Mouse (Mus musculus): Measurements from ENCODE around the gene Ppp1r27. TPM values are rescaled to one million over a fixed set of nuclear protein-coding genes. Genes with fewer than 3 reads are reported as not detected.

Gene Ppp1r27
- polyA plus RNA-seq, 1 experiment from 2014 or later = 1.7 TPM

GRCm38 (mm10) chr11:120506899-120507298 is 44.0 kb downstream of the Ppp1r27 start:
- no peaks in the 10 kb centered on the region for H3K27me3 ChIP-seq
- H3K4me3 ChIP-seq = no peak overlapping the region
- ATAC-seq (ENCODE audit: borderline replicate concordance, extremely low read depth, low FRiP score, low TSS enrichment) = peak; percentile 44; the same call in 1 of the 2 replicates
- H3K27ac ChIP-seq = peak overlapping the region; percentile 95
- no peaks in the 10 kb centered on the region for H3K36me3 ChIP-seq
- H3K4me2 ChIP-seq = no peak overlapping the region
- H3K4me1 ChIP-seq = peaks cover 8% of the 10 kb centered on the region
- H3K9me3 ChIP-seq = no peaks in the 10 kb centered on the region
- 52% methylated on average over 4 of the region's 4 CpGs for WGBS
- H3K9ac ChIP-seq = no peak overlapping the region

GRCm38 (mm10) chr11:120505661-120506060 is 45.3 kb downstream of the Ppp1r27 start:
- Histone ChIP-seq H3K9ac (no peak overlapping the region), H3K27ac (no peak overlapping the region), H3K27me3 (no peaks in the 10 kb centered on the region), H3K4me3 (no peak overlapping the region), H3K9me3 (no peaks in the 10 kb centered on the region), H3K36me3 (no peaks in the 10 kb centered on the region), H3K4me2 (no peak overlapping the region), H3K4me1 (peaks cover 8% of the 10 kb centered on the region)
- ATAC-seq (ENCODE audit: borderline replicate concordance, extremely low read depth, low FRiP score, low TSS enrichment) = no peak
- WGBS = 71% methylated on average over 3 of the region's 3 CpGs

- H3K4me3 ChIP-seq = no peak overlapping the region
- H3K27ac ChIP-seq = no peak overlapping the region
- no peak for ATAC-seq (ENCODE audit: borderline replicate concordance, extremely low read depth, low FRiP score, low TSS enrichment)
- no peak overlapping the region for H3K4me2 ChIP-seq
- no peaks in the 10 kb centered on the region for H3K27me3 ChIP-seq
- no peaks in the 10 kb centered on the region for H3K9me3 ChIP-seq
- peaks cover 10% of the 10 kb centered on the region; the same call in 1 of the 2 replicates for H3K4me1 ChIP-seq
- 74% methylated on average over 4 of the region's 4 CpGs for WGBS
- peaks cover 18% of the 10 kb centered on the region for H3K36me3 ChIP-seq
- H3K9ac ChIP-seq = no peak overlapping the region
Observed at GRCm38 (mm10) chr11:120501701-120502100, 49.2 kb downstream of the Ppp1r27 start.

GRCm38 (mm10) chr11:120501018-120501417 is 49.9 kb downstream of the Ppp1r27 start:
- Histone ChIP-seq H3K4me3 (no peak overlapping the region), H3K4me1 (peaks cover 10% of the 10 kb centered on the region; the same call in 1 of the 2 replicates)
- ATAC-seq (ENCODE audit: borderline replicate concordance, extremely low read depth, low FRiP score, low TSS enrichment) = no peak

GRCm38 (mm10) chr11:120500357-120500756 is 50.6 kb downstream of the Ppp1r27 start:
- H3K4me2 ChIP-seq = no peak overlapping the region
- H3K4me3 ChIP-seq = no peak overlapping the region
- H3K36me3 ChIP-seq = peaks cover 30% of the 10 kb centered on the region
- H3K4me1 ChIP-seq = peaks cover 10% of the 10 kb centered on the region; the same call in 1 of the 2 replicates
- 0 out of 2 replicates have a peak, but pooled peaks have one; percentile 21 for ATAC-seq (ENCODE audit: borderline replicate concordance, extremely low read depth, low FRiP score, low TSS enrichment)
- H3K27me3 ChIP-seq = no peaks in the 10 kb centered on the region
- no peaks in the 10 kb centered on the region for H3K9me3 ChIP-seq
- H3K27ac ChIP-seq = peak overlapping the region; percentile 47; the same call in 1 of the 2 replicates
- WGBS = 11% methylated on average over 3 of the region's 3 CpGs
- no peak overlapping the region; the same call in 1 of the 2 replicates for H3K9ac ChIP-seq

More at GRCm38 (mm10) chr11:120501018-120501417, 49.9 kb downstream of the Ppp1r27 start:
- 50% methylated on average over 6 of the region's 6 CpGs for WGBS
- no peaks in the 10 kb centered on the region for H3K27me3 ChIP-seq
- no peak overlapping the region for H3K27ac ChIP-seq
- no peak overlapping the region for H3K4me2 ChIP-seq
- no peak overlapping the region for H3K9ac ChIP-seq
- H3K36me3 ChIP-seq = peaks cover 25% of the 10 kb centered on the region
- no peaks in the 10 kb centered on the region for H3K9me3 ChIP-seq

Other genes with a start within 250 kb of the Ppp1r27 start
- 2,618 and 2,638 TPM in 2 replicates for gene Actg1, start 202.6 kb downstream of the Ppp1r27 start, polyA plus RNA-seq (2015; fragmentation: Nextera tagmentation; extraction: Ambion mirVana)
- 0.38 and 0.56 TPM in 2 replicates for gene Fscn2, start 189.6 kb downstream of the Ppp1r27 start, polyA plus RNA-seq (2015; fragmentation: Nextera tagmentation; extraction: Ambion mirVana)
- 36.9 and 37.4 TPM in 2 replicates for gene Faap100, start 172.4 kb downstream of the Ppp1r27 start, polyA plus RNA-seq (2015; fragmentation: Nextera tagmentation; extraction: Ambion mirVana)
- gene Nploc4, start 113.4 kb downstream of the Ppp1r27 start, polyA plus RNA-seq (2015; fragmentation: Nextera tagmentation; extraction: Ambion mirVana) = 32.5 and 34.5 TPM in 2 replicates
- not detected in 2 replicates for gene Tspan10, start 108.5 kb downstream of the Ppp1r27 start, polyA plus RNA-seq (2015; fragmentation: Nextera tagmentation; extraction: Ambion mirVana)
- 0.25 and 0.31 TPM in 2 replicates for gene Pde6g, start 97.6 kb downstream of the Ppp1r27 start, polyA plus RNA-seq (2015; fragmentation: Nextera tagmentation; extraction: Ambion mirVana)
- 12.7 and 13.0 TPM in 2 replicates for gene Oxld1, start 93.1 kb downstream of the Ppp1r27 start, polyA plus RNA-seq (2015; fragmentation: Nextera tagmentation; extraction: Ambion mirVana)
- 31.2 and 35.5 TPM in 2 replicates for gene Ccdc137, start 93.0 kb downstream of the Ppp1r27 start, polyA plus RNA-seq (2015; fragmentation: Nextera tagmentation; extraction: Ambion mirVana)
- gene Arl16, start 83.5 kb downstream of the Ppp1r27 start, polyA plus RNA-seq (2015; fragmentation: Nextera tagmentation; extraction: Ambion mirVana) = 43.8 and 44.6 TPM in 2 replicates
- gene Mrpl12, start 66.5 kb downstream of the Ppp1r27 start, polyA plus RNA-seq (2015; fragmentation: Nextera tagmentation; extraction: Ambion mirVana) = 125 and 133 TPM in 2 replicates
- 67.5 and 70.9 TPM in 2 replicates for gene Slc25a10, start 59.3 kb downstream of the Ppp1r27 start, polyA plus RNA-seq (2015; fragmentation: Nextera tagmentation; extraction: Ambion mirVana)
- 0.91 and 1.1 TPM in 2 replicates for gene Gcgr, start 20.4 kb downstream of the Ppp1r27 start, polyA plus RNA-seq (2015; fragmentation: Nextera tagmentation; extraction: Ambion mirVana)
- gene Mcrip1, start 1.4 kb downstream of the Ppp1r27 start, polyA plus RNA-seq (2015; fragmentation: Nextera tagmentation; extraction: Ambion mirVana) = 205 and 209 TPM in 2 replicates
- 847 and 883 TPM in 2 replicates for gene P4hb, start 22.1 kb upstream of the Ppp1r27 start, polyA plus RNA-seq (2015; fragmentation: Nextera tagmentation; extraction: Ambion mirVana)
- 697 and 699 TPM in 2 replicates for gene Arhgdia, start 30.5 kb upstream of the Ppp1r27 start, polyA plus RNA-seq (2015; fragmentation: Nextera tagmentation; extraction: Ambion mirVana)
- gene Alyref, start 47.2 kb upstream of the Ppp1r27 start, polyA plus RNA-seq (2015; fragmentation: Nextera tagmentation; extraction: Ambion mirVana) = 511 and 543 TPM in 2 replicates
- gene Anapc11, start 47.3 kb upstream of the Ppp1r27 start, polyA plus RNA-seq (2015; fragmentation: Nextera tagmentation; extraction: Ambion mirVana) = 215 and 222 TPM in 2 replicates
- gene Npb, start 57.3 kb upstream of the Ppp1r27 start, polyA plus RNA-seq (2015; fragmentation: Nextera tagmentation; extraction: Ambion mirVana) = 0.78 and 1.4 TPM in 2 replicates
- gene Pcyt2, start 66.8 kb upstream of the Ppp1r27 start, polyA plus RNA-seq (2015; fragmentation: Nextera tagmentation; extraction: Ambion mirVana) = 103 and 126 TPM in 2 replicates
- gene Sirt7, start 74.1 kb upstream of the Ppp1r27 start, polyA plus RNA-seq (2015; fragmentation: Nextera tagmentation; extraction: Ambion mirVana) = 32.6 and 34.3 TPM in 2 replicates
- gene Mafg, start 82.5 kb upstream of the Ppp1r27 start, polyA plus RNA-seq (2015; fragmentation: Nextera tagmentation; extraction: Ambion mirVana) = 23.3 and 24.5 TPM in 2 replicates
- 25.4 and 27.2 TPM in 2 replicates for gene Pycr1, start 92.6 kb upstream of the Ppp1r27 start, polyA plus RNA-seq (2015; fragmentation: Nextera tagmentation; extraction: Ambion mirVana)
- 0.55 and 1.3 TPM in 2 replicates for gene Myadml2, start 97.0 kb upstream of the Ppp1r27 start, polyA plus RNA-seq (2015; fragmentation: Nextera tagmentation; extraction: Ambion mirVana)
- gene Notum, start 110.0 kb upstream of the Ppp1r27 start, polyA plus RNA-seq (2015; fragmentation: Nextera tagmentation; extraction: Ambion mirVana) = 4.1 and 4.3 TPM in 2 replicates
- gene Aspscr1, start 121.8 kb upstream of the Ppp1r27 start, polyA plus RNA-seq (2015; fragmentation: Nextera tagmentation; extraction: Ambion mirVana) = 138 and 143 TPM in 2 replicates
- gene Cenpx, start 162.6 kb upstream of the Ppp1r27 start, polyA plus RNA-seq (2015; fragmentation: Nextera tagmentation; extraction: Ambion mirVana) = 160 and 167 TPM in 2 replicates
- gene Lrrc45, start 162.8 kb upstream of the Ppp1r27 start, polyA plus RNA-seq (2015; fragmentation: Nextera tagmentation; extraction: Ambion mirVana) = 57.9 and 59.9 TPM in 2 replicates
- 54.9 and 60.5 TPM in 2 replicates for gene Rac3, start 170.3 kb upstream of the Ppp1r27 start, polyA plus RNA-seq (2015; fragmentation: Nextera tagmentation; extraction: Ambion mirVana)
- 45.1 and 55.1 TPM in 2 replicates for gene Dcxr, start 176.1 kb upstream of the Ppp1r27 start, polyA plus RNA-seq (2015; fragmentation: Nextera tagmentation; extraction: Ambion mirVana)
- gene Cbr2, start 181.0 kb upstream of the Ppp1r27 start, polyA plus RNA-seq (2015; fragmentation: Nextera tagmentation; extraction: Ambion mirVana) = 102 and 103 TPM in 2 replicates
- 3.9 and 4.8 TPM in 2 replicates for gene Hmga1b, start 211.7 kb upstream of the Ppp1r27 start, polyA plus RNA-seq (2015; fragmentation: Nextera tagmentation; extraction: Ambion mirVana)
- gene Rfng, start 233.1 kb upstream of the Ppp1r27 start, polyA plus RNA-seq (2015; fragmentation: Nextera tagmentation; extraction: Ambion mirVana) = 35.4 and 38.3 TPM in 2 replicates
- 205 and 213 TPM in 2 replicates for gene Gps1, start 233.1 kb upstream of the Ppp1r27 start, polyA plus RNA-seq (2015; fragmentation: Nextera tagmentation; extraction: Ambion mirVana)
- gene Dus1l, start 245.3 kb upstream of the Ppp1r27 start, polyA plus RNA-seq (2015; fragmentation: Nextera tagmentation; extraction: Ambion mirVana) = 84.3 and 90.4 TPM in 2 replicates

All from lung, embryonic 15.5 days (tissue).